Mouse (Mus musculus): ENCODE results near the gene Zmat3. TPM values are rescaled to one million over a fixed set of nuclear protein-coding genes. Genes with fewer than 3 reads are reported as not detected.

Zmat3 gene
- polyA plus RNA-seq, 1 experiment, result 3.5 TPM

DNA sequence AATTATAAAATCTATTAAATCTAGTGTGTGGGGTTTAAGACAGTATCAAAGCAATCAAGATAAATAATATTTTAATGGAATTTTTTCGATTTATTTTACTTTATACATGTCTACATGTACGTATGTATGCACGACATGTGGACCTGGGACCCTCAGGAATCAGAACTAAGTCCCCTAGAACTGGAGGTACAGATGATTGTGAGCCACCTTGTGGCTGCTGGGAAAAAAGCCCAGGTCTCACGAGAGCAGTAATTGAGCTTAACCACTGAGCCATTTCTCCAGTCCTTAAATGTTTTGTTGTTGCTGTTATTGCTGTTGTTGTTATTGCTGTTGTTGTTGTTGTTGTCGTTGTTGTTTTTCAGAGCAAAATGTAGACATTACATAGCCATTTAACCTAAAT lies 21.0 kb downstream of the Zmat3 start:
- Histone ChIP-seq H3K27ac (replicated peaks; ENCODE audit: low read depth, low read length) (no peak overlapping the region), H3K4me1 (ENCODE audit: control insufficient read depth, insufficient read depth, insufficient read length, low read length) (peaks cover 2% of the 10 kb centered on the region; the same call in 1 of the 2 replicates), H3K4me3 (ENCODE audit: insufficient read depth, low read depth, low read length) (no peak overlapping the region)

DNA sequence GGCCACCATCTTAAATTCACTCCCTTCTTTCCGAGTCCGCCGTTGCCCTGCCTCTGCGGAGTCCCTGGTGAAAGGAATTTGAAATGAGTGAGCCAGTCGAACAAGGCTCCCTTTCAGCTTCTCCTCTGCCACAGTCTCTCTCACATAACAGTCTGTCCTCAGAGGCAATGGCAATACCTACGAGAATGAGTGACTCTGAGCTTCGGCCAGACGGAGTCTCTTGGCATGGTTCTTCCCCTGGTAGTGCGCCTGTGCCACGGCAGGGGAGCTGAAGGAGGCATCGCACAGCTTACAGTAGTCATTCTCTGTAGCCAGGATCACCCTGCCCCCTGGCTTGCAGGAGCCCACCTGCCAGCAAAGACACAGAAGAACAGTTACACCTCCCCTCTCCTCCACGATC lies 22.4 kb downstream of the Zmat3 start:
- Histone ChIP-seq H3K4me3 (ENCODE audit: insufficient read depth, low read depth, low read length) (no peak overlapping the region), H3K27ac (replicated peaks; ENCODE audit: low read depth, low read length) (no peak overlapping the region), H3K4me1 (ENCODE audit: control insufficient read depth, insufficient read depth, insufficient read length, low read length) (peaks cover 2% of the 10 kb centered on the region; the same call in 1 of the 2 replicates)

GRCm38 (mm10) chr3:32341434-32341833 lies 24.4 kb downstream of the Zmat3 start:
- no peak overlapping the region for H3K4me3 ChIP-seq (ENCODE audit: insufficient read depth, low read depth, low read length)
- no peaks in the 10 kb centered on the region for H3K4me1 ChIP-seq (ENCODE audit: control insufficient read depth, insufficient read depth, insufficient read length, low read length)
- no peak overlapping the region for H3K27ac ChIP-seq (replicated peaks; ENCODE audit: low read depth, low read length)

DNA sequence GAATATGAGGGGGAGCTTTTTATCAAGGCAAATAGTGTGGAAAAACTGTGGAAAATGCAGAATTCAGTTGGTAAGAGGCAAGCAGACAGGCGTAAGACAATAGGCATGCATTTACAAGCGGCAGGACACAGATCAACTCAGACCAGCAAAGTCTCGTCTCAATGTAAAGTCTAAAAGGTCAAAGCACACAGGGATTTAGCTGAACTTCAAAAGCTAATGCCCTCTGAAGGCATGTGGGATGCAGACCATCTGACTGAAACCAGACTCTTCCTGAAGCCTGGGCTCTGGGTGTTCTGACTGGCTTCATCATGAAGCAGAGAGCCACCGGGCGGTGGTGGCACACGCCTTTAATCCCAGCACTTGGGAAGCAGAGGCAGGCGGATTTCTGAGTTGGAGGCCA lies 27.6 kb downstream of the Zmat3 start:
- H3K27ac ChIP-seq (replicated peaks; ENCODE audit: low read depth, low read length), result no peak overlapping the region
- no peaks in the 10 kb centered on the region for H3K4me1 ChIP-seq (ENCODE audit: control insufficient read depth, insufficient read depth, insufficient read length, low read length)
- no peak overlapping the region for H3K4me3 ChIP-seq (ENCODE audit: insufficient read depth, low read depth, low read length)

- no peaks in the 10 kb centered on the region for H3K4me1 ChIP-seq (ENCODE audit: control insufficient read depth, insufficient read depth, insufficient read length, low read length)
- H3K27ac ChIP-seq (replicated peaks; ENCODE audit: low read depth, low read length), result no peak overlapping the region
- H3K4me3 ChIP-seq (ENCODE audit: insufficient read depth, low read depth, low read length), result no peak overlapping the region
Observed at GRCm38 (mm10) chr3:32337770-32338169, 28.0 kb downstream of the Zmat3 start.

- Histone ChIP-seq H3K4me3 (ENCODE audit: insufficient read depth, low read depth, low read length) (no peak overlapping the region), H3K4me1 (ENCODE audit: control insufficient read depth, insufficient read depth, insufficient read length, low read length) (no peaks in the 10 kb centered on the region), H3K27ac (replicated peaks; ENCODE audit: low read depth, low read length) (no peak overlapping the region)
Observed at GRCm38 (mm10) chr3:32334901-32335300, 30.9 kb downstream of the Zmat3 start.

- Histone ChIP-seq H3K4me1 (ENCODE audit: control insufficient read depth, insufficient read depth, insufficient read length, low read length) (no peaks in the 10 kb centered on the region), H3K4me3 (ENCODE audit: insufficient read depth, low read depth, low read length) (no peak overlapping the region), H3K27ac (replicated peaks; ENCODE audit: low read depth, low read length) (no peak overlapping the region)
Observed at GRCm38 (mm10) chr3:32333456-32334086, 32.2 kb downstream of the Zmat3 start.

DNA sequence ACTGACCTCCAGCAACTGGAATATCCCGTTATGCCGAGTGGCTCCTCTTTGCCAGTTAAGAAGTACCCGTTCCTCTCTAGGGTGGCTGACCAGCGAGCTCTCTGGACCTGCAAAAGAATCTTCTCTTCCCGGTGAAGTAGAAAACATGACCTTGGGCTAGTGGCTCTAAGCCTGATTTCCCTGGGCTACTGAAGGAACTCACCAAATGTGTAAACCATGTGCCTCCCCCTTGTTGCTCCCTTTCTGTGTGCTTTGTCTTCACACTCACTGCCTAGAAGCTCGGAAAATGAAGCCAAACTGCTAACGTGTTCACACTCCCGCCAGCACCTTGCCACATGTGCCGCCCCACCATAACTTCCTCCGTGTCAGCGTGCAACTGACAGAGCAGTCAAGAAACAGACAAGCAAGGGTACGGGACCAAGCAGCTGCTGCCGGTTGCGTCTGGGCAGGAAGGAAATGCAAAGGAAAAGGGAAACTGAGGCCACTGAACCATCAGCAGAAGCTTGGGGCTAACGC lies 47.9 kb downstream of the Zmat3 start:
- no peak overlapping the region for H3K27ac ChIP-seq (replicated peaks; ENCODE audit: low read depth, low read length)
- no peak overlapping the region for H3K4me3 ChIP-seq (ENCODE audit: insufficient read depth, low read depth, low read length)
- H3K4me1 ChIP-seq (ENCODE audit: control insufficient read depth, insufficient read depth, insufficient read length, low read length), result no peaks in the 10 kb centered on the region

DNA sequence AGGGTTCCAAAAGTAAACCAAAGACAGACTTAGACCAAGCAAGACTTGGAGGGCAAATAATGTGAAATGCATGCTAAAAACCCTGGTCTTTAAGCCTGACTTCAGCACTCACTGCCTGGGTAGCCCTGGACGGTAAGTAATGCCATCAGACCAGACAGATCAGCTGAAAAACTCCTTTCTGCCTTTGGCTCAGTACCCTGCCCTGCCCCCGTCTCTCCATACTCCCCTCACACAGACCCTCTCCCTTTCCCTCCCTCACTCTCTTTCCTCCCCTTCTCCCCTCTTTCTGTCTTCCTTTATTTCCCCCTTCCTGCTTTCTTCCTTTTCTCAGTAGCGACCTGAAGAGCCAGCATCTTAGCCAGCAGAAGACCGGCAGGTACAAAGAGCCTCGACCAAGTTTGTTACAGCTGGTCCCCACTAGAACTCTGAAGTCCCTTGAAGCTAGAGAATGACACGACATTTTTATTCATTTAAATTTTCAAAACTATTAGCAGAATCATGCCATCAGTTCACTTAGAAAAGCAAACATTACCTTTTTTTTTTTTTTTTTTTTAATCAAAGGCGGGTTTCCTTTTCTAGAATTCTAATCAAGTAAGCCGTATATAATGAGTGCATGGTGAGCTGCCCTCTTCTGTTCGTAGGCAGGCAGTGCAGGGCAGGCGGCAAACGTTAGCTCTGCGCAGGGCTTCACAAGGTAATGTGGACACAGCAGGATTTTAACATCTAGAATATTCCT lies 48.5 kb downstream of the Zmat3 start:
- no peak overlapping the region for H3K4me3 ChIP-seq (ENCODE audit: insufficient read depth, low read depth, low read length)
- H3K27ac ChIP-seq (replicated peaks; ENCODE audit: low read depth, low read length), result no peak overlapping the region
- no peaks in the 10 kb centered on the region for H3K4me1 ChIP-seq (ENCODE audit: control insufficient read depth, insufficient read depth, insufficient read length, low read length)

- H3K27ac ChIP-seq (replicated peaks; ENCODE audit: low read depth, low read length), result no peak overlapping the region
- no peak overlapping the region for H3K4me3 ChIP-seq (ENCODE audit: insufficient read depth, low read depth, low read length)
- no peaks in the 10 kb centered on the region for H3K4me1 ChIP-seq (ENCODE audit: control insufficient read depth, insufficient read depth, insufficient read length, low read length)
Observed at GRCm38 (mm10) chr3:32314746-32315145, 51.1 kb downstream of the Zmat3 start.

DNA sequence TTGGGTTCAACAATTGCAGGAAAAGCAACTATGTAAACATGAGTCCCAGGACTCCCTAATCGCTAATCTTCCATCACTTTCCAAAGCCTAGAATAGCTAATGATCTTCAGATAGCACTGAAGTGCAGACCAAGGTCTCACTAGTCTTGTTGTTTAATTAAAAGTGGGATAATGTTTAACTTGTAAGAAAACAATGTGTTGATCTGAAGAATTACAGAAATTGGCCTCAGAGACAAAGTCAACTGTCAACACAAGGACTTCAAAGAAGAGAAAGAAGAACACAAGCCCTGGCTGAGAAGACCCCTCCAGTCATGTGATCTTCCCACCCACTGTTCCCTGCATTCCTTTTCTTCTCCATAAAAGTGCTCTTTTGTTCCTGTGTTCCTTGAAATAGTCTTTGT lies 61.6 kb downstream of the Zmat3 start:
- Histone ChIP-seq H3K4me1 (ENCODE audit: control insufficient read depth, insufficient read depth, insufficient read length, low read length) (no peaks in the 10 kb centered on the region), H3K27ac (replicated peaks; ENCODE audit: low read depth, low read length) (no peak overlapping the region), H3K4me3 (ENCODE audit: insufficient read depth, low read depth, low read length) (no peak overlapping the region)

DNA sequence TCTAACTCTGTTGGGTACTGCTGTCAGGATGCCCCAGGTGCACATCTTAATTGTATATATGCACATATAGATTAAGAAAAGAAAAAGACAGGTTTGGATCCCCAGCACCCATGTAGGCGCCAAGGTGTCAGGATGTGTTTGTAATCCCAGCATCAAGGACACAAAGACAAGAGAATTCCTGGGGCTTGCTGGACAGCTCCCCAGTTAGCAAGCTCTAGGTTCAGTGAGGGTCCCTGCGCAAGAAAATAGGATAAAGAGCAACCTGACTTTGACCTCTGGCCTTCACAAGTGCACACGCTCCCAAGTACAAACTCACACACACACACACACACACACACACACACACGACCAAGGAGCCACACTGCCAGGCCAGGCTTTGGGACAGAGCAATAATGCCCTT lies 73.8 kb downstream of the Zmat3 start:
- no peak overlapping the region for H3K4me3 ChIP-seq (ENCODE audit: insufficient read depth, low read depth, low read length)
- no peaks in the 10 kb centered on the region for H3K4me1 ChIP-seq (ENCODE audit: control insufficient read depth, insufficient read depth, insufficient read length, low read length)
- no peak overlapping the region for H3K27ac ChIP-seq (replicated peaks; ENCODE audit: low read depth, low read length)

Other genes starting within 250 kb of the Zmat3 start
- 14.3 and 17.7 TPM in 2 replicates for gene Pik3ca, start 31.7 kb upstream of the Zmat3 start, polyA plus RNA-seq (2012; ENCODE audit: insufficient read depth, insufficient read length, missing spikeins)
- gene Kcnmb3, start 126.2 kb upstream of the Zmat3 start, polyA plus RNA-seq (2012; ENCODE audit: insufficient read depth, insufficient read length, missing spikeins), result not detected in 2 replicates
- gene Zfp639, start 144.2 kb upstream of the Zmat3 start, polyA plus RNA-seq (2012; ENCODE audit: insufficient read depth, insufficient read length, missing spikeins), result 26.8 and 28.5 TPM in 2 replicates
- gene Mfn1, start 163.5 kb upstream of the Zmat3 start, polyA plus RNA-seq (2012; ENCODE audit: insufficient read depth, insufficient read length, missing spikeins), result 56.6 and 59.9 TPM in 2 replicates